22 mouse cellular contexts compared by ENCODE assay signal in the genomic region with DNA sequence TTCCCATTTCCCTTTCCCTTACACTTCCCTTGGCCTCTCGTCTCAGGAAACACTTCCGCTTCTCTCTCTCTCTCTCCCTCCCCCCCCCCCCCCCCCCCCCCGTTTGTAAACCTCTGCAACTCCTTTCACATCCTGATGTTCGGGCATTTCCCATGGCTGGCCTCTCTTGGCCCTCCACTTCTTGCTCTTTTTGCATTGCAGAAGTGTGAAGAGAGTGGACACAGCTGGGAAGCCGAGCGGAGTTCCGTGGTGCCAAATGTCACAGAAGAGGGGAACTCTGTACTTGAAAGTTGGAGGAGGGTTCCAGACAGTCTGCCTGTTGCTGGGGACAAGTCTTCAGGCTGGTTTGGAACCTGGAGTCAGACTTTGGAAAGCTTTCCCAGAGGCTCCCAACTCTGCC.
DNase-seq lines count a peak whose midpoint lies in the region; ATAC-seq and TF ChIP-seq lines count a peak whose summit lies in the region.
"Had no signal": no experiment of that assay in that cellular context is flagged by ENCODE, and none has a peak within 500 bp of the region (broad histone marks: within the 10 kb centered on the region; RNA-seq: fewer than 3 reads in every experiment).

No protein-coding gene starts in this region.

- peaks cover 21% of the 10 kb centered on the region; the same call in 1 of the 2 replicates for H3K27me3 ChIP-seq in forebrain, embryonic 10.5 days (ENCODE audit: poor library complexity, severe bottlenecking)
- H3K27me3 ChIP-seq in forebrain, postnatal 0 days (ENCODE audit: insufficient read depth, low read length): no peaks in the 10 kb centered on the region
- H3K27me3 ChIP-seq in kidney, embryonic 16.5 days (ENCODE audit: insufficient read depth, low read length): no peaks in the 10 kb centered on the region
- H3K27me3 ChIP-seq: CH12.LX; embryonic facial prominence, embryonic 15.5 days; limb, embryonic 13.5 days; neural tube, embryonic 15.5 days had no signal

- DNase-seq in forebrain, embryonic 10.5 days (ENCODE audit: extremely low spot score, low spot score): peak; percentile 13
- DNase-seq in forebrain, postnatal 0 days: no peak
- DNase-seq in kidney, adult 11 months: no peak
- peak; percentile 14 to 38 for DNase-seq in heart, postnatal 14 days
- DNase-seq in lung, postnatal 25 days (ENCODE audit: low spot score): peak; percentile 35
- no peak for DNase-seq in urinary bladder, postnatal 36 days (ENCODE audit: low spot score in 2 of 2)
- DNase-seq: adrenal gland, adult 2 months; cerebellum, postnatal 10 days; embryo, embryonic 11 days; gastrocnemius, postnatal 14 days; kidney, postnatal 36 days; right cerebral cortex, postnatal 4 days; thymus, postnatal 36 days had no signal

- ATAC-seq in forebrain, postnatal 0 days: no peak
- ATAC-seq in kidney, embryonic 16.5 days (ENCODE audit: low FRiP score, low TSS enrichment): peak; percentile 35; the same call in 1 of the 2 replicates
- ATAC-seq in erythroid progenitor cell, adult 5-6 weeks (replicated peaks; ENCODE audit: low FRiP score, poor library complexity, severe bottlenecking): no peak

- H3K4me2 ChIP-seq in forebrain, postnatal 0 days (ENCODE audit: low read depth): no peak overlapping the region
- H3K4me2 ChIP-seq in kidney, embryonic 16.5 days (replicated peaks; ENCODE audit: low read depth, low read length): no peak overlapping the region
- H3K4me2 ChIP-seq: embryonic facial prominence, embryonic 15.5 days; forebrain, embryonic 12.5 days; limb, embryonic 13.5 days; midbrain, embryonic 11.5 days; neural tube, embryonic 15.5 days had no signal

- intact Hi-C loops in heart, postnatal 14 days (cut with DNase I): no loop called here

- H3K9ac ChIP-seq in forebrain, postnatal 0 days: no peak overlapping the region
- no peak overlapping the region for H3K9ac ChIP-seq in kidney, embryonic 16.5 days (replicated peaks; ENCODE audit: low read length)
- H3K9ac ChIP-seq: embryonic facial prominence, embryonic 15.5 days; forebrain, embryonic 12.5 days; limb, embryonic 13.5 days; neural tube, embryonic 15.5 days had no signal

- no peaks in the 10 kb centered on the region for H3K36me3 ChIP-seq in forebrain, embryonic 10.5 days (replicated peaks)
- no peaks in the 10 kb centered on the region for H3K36me3 ChIP-seq in forebrain, postnatal 0 days (ENCODE audit: insufficient read depth)
- no peaks in the 10 kb centered on the region for H3K36me3 ChIP-seq in kidney, embryonic 16.5 days (ENCODE audit: insufficient read depth, low read length)
- H3K36me3 ChIP-seq: embryonic facial prominence, embryonic 15.5 days; forebrain, embryonic 12.5 days; limb, embryonic 13.5 days; neural tube, embryonic 15.5 days had no signal

- H3K4me3 ChIP-seq in forebrain, embryonic 10.5 days: no peak overlapping the region
- H3K4me3 ChIP-seq in forebrain, postnatal 0 days (ENCODE audit: low read depth, low read length): no peak overlapping the region
- H3K4me3 ChIP-seq in kidney, embryonic 16.5 days (ENCODE audit: low read length): no peak overlapping the region
- H3K4me3 ChIP-seq: embryonic facial prominence, embryonic 15.5 days; forebrain, embryonic 12.5 days; limb, embryonic 13.5 days; myocyte; neural tube, embryonic 15.5 days had no signal

- H3K9me3 ChIP-seq in forebrain, embryonic 10.5 days: no peaks in the 10 kb centered on the region
- H3K9me3 ChIP-seq in forebrain, postnatal 0 days (ENCODE audit: low read length): no peaks in the 10 kb centered on the region
- no peaks in the 10 kb centered on the region for H3K9me3 ChIP-seq in kidney, embryonic 16.5 days (ENCODE audit: low read length)
- H3K9me3 ChIP-seq: embryonic facial prominence, embryonic 15.5 days; forebrain, embryonic 12.5 days; limb, embryonic 13.5 days; neural tube, embryonic 15.5 days had no signal

- no peak for TF ChIP-seq CTCF in forebrain, postnatal 0 days (IDR thresholded peaks at IDR 0.05; ENCODE audit: low read depth)

- WGBS in forebrain, embryonic 10.5 days: 67% methylated on average over 7 of the region's 7 CpGs
- WGBS in forebrain, postnatal 0 days: 82% methylated on average over 7 of the region's 7 CpGs
- WGBS in kidney, embryonic 16.5 days: 37% methylated on average over 6 of the region's 7 CpGs

- H3K4me1 ChIP-seq in forebrain, embryonic 10.5 days: peaks cover 42% of the 10 kb centered on the region
- H3K4me1 ChIP-seq in forebrain, postnatal 0 days (ENCODE audit: insufficient read depth): no peaks in the 10 kb centered on the region
- peaks cover 10% of the 10 kb centered on the region; the same call in 1 of the 2 replicates for H3K4me1 ChIP-seq in kidney, embryonic 16.5 days (ENCODE audit: insufficient read depth, low read length)

- no peak overlapping the region for H3K27ac ChIP-seq in forebrain, embryonic 10.5 days
- no peak overlapping the region for H3K27ac ChIP-seq in forebrain, postnatal 0 days (ENCODE audit: low read depth, low read length)
- H3K27ac ChIP-seq in kidney, embryonic 16.5 days (ENCODE audit: low read length): no peak overlapping the region
- H3K27ac ChIP-seq: embryonic facial prominence, embryonic 15.5 days; forebrain, embryonic 12.5 days; limb, embryonic 13.5 days; neural tube, embryonic 15.5 days had no signal

Comparison
In these comparisons a context has a peak if more than half of its experiments do, and no peak if none do; other contexts are left out.
1. DNase-seq: peak in forebrain, embryonic 10.5 days (single experiment), heart, postnatal 14 days (2 of 2) and lung, postnatal 25 days (single experiment); none in forebrain, postnatal 0 days (single experiment), kidney, adult 11 months (single experiment) and urinary bladder, postnatal 36 days (0 of 2).